Mouse (Mus musculus): ENCODE measurements around the gene Gm49450.

Gene Gm49450

GRCm38 (mm10) chr15:98953401-98954356 lies at the start of gene Gm49450, which contains the start of gene Tuba1a:
Gene Gm49450 (minus strand): TSS chr15:98953551.
Gene Tuba1a (minus strand): TSS chr15:98953703.
- peak; percentile 89 for DNase-seq (ENCODE audit: low spot score)

- DNase-seq (ENCODE audit: low spot score): no peak
Measured at GRCm38 (mm10) chr15:99001451-99001931, 48.1 kb upstream of the Gm49450 start.

GRCm38 (mm10) chr15:99000535-99001283 lies 47.4 kb upstream of the Gm49450 start:
- no peak for DNase-seq (ENCODE audit: low spot score)

- DNase-seq (ENCODE audit: low spot score): no peak
Measured at GRCm38 (mm10) chr15:98998775-98999157, 45.4 kb upstream of the Gm49450 start.

GRCm38 (mm10) chr15:98997938-98998774 lies 44.8 kb upstream of the Gm49450 start:
- no peak for DNase-seq (ENCODE audit: low spot score)

- DNase-seq (ENCODE audit: low spot score): no peak
Measured at GRCm38 (mm10) chr15:98996840-98997239, 43.5 kb upstream of the Gm49450 start.

GRCm38 (mm10) chr15:98994957-98995520 lies 41.7 kb upstream of the Gm49450 start:
- peak; percentile 82 for DNase-seq (ENCODE audit: low spot score)

- peak; percentile 83 for DNase-seq (ENCODE audit: low spot score)
Measured at GRCm38 (mm10) chr15:98993865-98994264, 40.5 kb upstream of the Gm49450 start.

- peak; percentile 87 for DNase-seq (ENCODE audit: low spot score)
Measured at GRCm38 (mm10) chr15:98993093-98993793, 39.9 kb upstream of the Gm49450 start.

- no peak for DNase-seq (ENCODE audit: low spot score)
Measured at GRCm38 (mm10) chr15:98992086-98992912, 38.9 kb upstream of the Gm49450 start.

- DNase-seq (ENCODE audit: low spot score): no peak
Measured at GRCm38 (mm10) chr15:98991540-98992050, 38.2 kb upstream of the Gm49450 start.

GRCm38 (mm10) chr15:98990669-98991539 lies 37.6 kb upstream of the Gm49450 start:
- DNase-seq (ENCODE audit: low spot score): peak; percentile 79

GRCm38 (mm10) chr15:98989701-98990430 lies 36.5 kb upstream of the Gm49450 start:
- DNase-seq (ENCODE audit: low spot score): no peak

GRCm38 (mm10) chr15:98988787-98989186 lies 35.4 kb upstream of the Gm49450 start:
- DNase-seq (ENCODE audit: low spot score): no peak

- DNase-seq (ENCODE audit: low spot score): no peak
Measured at GRCm38 (mm10) chr15:98987661-98988181, 34.4 kb upstream of the Gm49450 start.

GRCm38 (mm10) chr15:98987077-98987630 lies 33.8 kb upstream of the Gm49450 start:
- no peak for DNase-seq (ENCODE audit: low spot score)

GRCm38 (mm10) chr15:98985982-98986715 lies 32.8 kb upstream of the Gm49450 start:
- no peak for DNase-seq (ENCODE audit: low spot score)

All from testis, postnatal 14 days (tissue).